Mouse (Mus musculus): ENCODE measurements at regions not wholly inside any gene's neighbourhood (a gene's known extent, or its start where the extent isn't known, plus 50 kb on each side); places are given as distances from the start of the nearest gene placed in this dataset.
A peak's percentile ranks its signal among the peaks of the same experiment; 100 is the strongest.

DNA sequence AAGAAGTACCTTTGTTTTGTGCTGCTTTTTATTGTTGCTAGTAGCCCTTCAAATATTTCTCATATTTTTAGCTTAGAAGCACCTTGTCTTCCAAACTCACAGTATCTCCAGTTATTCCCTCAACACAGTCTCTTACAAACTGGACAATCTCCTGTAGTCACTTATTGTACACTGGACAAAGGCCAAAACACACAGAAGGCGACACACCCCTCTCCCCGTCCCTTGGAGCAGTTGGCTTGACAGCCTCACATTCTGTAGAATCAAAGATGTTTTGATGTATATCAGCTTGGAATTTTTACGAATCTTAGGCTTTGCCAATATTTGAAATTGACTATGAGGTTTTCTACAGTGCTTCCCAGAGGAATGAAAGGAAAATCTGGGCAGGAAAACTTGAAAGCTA is 309.8 kb upstream of the Gm5148 start:
- no peak for DNase-seq

DNA sequence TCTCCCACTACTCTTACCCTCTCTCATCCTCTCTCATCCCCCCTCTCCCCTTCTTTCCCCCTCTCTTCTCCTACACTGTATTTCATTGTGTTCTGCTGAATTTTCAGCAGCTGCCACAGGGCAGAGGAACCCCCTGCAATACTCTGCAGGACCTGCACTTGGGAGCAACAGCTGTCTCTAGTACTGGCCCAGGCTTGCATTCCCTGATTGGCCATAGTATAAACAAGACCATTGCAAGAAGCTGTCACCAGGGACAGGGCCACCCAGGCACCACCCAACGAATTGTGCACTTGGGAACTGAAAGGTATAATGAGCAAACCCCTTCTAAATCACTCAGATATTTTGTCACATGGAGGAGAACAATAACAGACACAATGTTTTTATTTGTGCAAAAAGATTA is 290.5 kb upstream of the Gm5148 start:
- no peak for DNase-seq

DNA sequence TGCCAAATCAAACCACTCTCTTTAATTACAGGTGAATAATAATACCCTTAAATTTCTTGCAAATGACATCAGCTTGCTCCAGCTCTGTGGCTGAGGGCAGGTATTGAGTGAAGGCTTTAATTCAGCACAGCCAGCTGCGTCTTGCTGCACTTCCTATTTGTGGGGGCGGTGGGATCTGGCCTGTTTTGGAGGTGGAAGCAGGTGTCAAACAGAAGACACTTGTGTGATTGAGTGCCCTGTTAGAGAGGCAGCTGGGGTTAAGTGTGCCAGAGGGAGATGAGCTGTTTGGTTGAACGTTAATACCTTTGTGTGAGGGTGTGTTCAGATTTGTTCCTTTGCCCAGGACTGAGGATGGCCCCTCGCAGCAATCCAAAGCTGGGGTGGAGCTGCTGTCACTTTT is 284.9 kb upstream of the Gm5148 start:
- no peak for DNase-seq

DNA sequence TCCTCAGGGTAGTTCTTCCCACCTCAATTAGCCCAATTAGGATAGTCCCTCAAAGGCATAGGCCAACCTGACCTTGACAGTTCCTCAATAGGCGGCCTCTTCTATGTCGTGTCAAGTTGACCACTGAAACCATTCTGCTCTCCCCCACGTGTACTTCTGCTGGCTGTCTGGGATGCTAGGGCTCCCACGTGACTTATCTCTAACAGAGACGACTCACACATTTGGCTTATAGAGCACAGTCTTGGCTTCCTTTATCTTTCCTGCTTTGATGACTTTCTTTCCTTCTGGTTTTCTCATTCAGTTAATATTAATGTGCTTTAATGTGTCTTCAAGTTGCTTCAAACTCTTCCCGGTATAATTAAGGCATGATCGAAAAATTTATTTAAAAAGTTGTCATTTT is 284.0 kb upstream of the Gm5148 start:
- DNase-seq = no peak

DNA sequence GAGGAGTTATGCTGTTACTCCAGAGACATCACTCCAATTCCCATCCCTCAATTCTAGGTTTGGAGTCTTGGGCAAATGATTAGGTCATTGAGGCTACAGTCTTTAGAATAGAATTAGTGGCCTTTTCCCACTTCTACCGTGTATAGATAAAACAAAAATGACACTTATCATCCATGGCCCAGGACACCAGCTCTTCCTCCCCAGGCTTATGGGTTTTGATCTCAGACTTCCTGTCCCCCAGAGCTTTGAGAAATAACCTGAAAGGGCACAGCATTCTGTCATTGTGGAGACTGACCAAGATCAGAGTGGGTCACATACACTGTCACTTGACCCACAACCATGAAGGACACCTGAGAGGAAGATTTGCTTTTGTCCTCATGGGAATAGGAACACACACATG is 283.3 kb upstream of the Gm5148 start:
- no peak for DNase-seq

DNA sequence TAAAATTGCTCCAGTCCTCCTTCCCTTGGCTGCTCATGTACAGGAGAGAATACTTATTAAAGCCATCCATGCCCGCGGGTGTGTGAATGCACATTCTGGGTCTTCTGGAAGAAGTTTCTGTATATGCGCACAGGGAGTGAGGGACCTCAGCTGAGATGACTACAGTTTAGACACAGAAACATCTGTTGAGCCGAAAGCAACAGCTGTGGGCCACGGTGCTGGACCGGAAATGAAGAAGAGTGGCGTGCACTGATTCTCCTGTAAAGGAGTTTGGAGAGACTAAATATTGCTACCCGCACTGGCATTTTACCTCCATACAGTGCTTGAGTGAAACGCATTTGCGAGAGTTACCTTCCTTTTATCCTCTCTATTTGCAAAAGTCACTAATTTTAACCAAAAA is 278.0 kb upstream of the Gm5148 start:
- no peak for DNase-seq

DNA sequence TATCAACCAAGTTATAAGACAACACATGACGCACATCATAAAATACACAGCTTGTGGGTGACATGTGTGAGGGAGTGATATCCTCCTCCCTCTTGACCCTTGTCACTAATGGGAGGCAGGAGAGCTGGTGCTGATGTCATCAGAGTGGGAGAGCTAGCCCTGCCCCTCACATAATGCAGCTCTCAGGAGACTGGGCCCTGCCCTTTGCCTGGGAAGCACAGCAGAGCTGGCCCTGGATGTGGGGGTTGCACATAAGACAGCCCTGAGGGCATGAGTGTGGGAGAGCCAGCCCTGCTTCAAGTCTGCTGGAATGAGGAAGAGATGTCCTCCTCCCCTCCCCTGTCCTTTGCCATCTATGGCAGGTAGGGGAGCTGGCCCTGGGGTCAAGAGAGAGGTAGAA is 275.5 kb upstream of the Gm5148 start:
- no peak for DNase-seq

DNA sequence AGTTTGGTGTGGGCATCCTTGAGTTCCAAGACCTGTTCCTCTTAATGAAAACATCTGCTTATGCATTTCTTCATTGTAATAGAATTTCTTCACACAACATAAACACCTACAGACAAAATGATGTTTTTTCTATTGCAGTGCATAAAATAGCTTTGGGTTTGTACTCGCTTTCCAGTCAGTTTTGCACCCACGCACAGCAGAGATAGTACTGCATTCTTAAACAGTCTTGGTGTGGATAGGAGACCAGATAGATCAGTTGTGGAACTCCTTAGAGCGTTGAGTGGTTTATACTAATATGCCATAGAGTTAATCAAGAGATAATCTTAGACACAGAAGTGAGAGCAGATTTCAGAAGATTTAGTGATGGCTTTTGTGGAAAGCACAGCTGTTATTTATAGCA is 273.7 kb upstream of the Gm5148 start:
- no peak for DNase-seq

DNA sequence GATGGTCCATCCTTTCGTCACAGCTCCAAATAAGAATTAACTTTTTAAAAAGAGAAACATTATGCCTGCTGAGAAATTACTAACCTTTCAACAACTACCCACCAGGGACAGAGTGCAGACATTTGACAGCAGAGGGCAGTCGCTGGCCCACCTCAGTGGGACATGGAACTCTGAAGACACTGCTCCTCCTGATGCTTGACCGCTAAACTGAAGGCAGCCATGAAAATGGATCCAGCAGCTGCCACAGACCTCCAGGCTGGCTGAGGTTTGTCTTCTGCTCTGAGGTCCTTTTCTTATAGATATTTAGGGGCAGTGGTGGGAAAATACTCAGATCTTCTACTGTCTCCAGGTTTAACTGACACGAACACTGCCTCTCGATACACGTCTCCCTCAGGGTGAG is 265.7 kb upstream of the Gm5148 start:
- no peak for DNase-seq

DNA sequence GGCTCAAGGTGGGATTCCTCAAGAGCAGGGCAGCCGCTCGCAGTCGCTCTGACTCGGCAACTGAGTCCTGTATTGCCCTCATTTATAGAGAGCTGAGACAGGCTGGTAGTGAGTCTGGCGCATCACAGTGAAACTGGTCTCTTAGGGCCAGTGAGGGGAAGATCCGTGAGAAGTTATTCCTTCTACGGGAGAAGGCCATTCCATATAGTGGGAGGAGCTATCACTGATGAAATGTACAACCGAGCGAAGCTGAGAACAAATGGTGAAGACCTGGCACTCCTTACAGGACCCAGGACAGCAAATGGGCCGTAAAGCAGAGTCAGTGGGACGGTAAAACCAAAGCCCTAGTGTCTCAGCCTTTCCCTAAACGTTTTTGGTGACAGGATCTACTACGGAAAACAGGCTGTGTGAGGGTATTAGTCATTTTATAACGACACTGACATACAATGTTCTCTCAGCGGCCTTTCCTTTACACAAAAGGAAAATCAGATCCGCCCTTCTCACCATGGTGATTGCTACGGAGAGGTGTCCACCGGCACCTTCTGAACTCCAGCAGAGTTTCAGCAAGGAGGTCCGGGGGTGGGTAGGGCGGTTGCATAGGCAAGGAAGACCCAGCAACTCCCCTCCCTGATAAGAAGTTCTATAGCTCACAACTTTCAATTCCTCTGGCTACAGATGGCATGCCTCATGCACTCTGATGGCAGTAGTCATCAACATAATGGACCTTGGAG is 263.6 kb upstream of the Gm5148 start:
- no peak for DNase-seq

DNA sequence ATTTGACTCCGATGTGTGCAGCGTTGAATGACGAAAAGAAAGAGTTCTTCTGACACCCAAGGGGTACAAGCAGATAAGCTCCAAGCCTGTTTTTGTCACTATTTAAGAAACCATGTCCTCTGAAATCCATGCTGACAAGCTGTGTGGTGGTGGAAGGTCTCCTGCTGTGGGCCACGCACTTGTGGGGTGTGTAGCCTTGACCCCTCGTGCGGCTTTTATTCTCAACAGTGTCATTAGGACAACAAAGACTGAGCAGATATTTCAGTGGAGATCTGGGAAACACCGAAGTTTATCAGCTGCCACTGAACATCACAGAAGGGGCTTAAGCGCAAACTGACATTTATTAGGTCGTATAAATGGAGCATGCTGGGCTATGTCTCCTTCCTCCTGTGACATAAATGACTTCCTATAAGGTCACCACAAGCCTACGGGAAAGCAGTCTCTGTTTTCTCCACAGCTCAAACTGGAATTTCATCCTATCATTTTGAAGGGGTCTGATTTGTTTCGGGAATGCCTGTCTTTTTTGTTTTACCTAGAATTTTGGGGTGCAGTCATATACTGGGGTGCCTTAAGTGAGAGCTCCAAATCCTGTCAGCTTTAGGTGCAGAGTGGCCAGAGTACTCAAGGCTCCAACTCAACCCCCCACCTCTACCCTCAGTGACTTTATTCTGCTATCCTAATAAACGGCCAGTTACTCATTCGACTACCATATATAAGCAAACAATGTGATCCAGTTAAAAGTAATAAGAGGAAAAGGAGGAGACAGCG is 262.9 kb upstream of the Gm5148 start:
- DNase-seq = no peak

DNA sequence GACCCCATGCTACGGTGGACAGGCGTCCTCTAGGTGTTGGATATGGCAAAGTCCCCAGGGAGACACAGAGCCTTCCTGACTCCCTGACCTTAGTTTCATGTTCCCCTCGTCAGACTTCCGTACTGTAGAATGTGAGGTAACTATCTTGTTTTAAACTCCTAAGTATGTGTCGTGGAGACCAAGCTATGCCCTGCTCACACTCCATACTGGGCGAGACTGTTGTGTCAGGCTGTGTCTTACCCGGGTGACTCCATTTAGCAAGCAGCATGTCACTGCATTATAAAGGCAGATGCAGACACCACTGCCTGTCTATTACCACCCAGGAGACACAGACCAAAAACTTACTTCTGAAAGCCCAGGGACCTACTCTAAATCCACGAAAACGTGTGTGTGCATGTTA is 260.4 kb upstream of the Gm5148 start:
- no peak for DNase-seq

DNA sequence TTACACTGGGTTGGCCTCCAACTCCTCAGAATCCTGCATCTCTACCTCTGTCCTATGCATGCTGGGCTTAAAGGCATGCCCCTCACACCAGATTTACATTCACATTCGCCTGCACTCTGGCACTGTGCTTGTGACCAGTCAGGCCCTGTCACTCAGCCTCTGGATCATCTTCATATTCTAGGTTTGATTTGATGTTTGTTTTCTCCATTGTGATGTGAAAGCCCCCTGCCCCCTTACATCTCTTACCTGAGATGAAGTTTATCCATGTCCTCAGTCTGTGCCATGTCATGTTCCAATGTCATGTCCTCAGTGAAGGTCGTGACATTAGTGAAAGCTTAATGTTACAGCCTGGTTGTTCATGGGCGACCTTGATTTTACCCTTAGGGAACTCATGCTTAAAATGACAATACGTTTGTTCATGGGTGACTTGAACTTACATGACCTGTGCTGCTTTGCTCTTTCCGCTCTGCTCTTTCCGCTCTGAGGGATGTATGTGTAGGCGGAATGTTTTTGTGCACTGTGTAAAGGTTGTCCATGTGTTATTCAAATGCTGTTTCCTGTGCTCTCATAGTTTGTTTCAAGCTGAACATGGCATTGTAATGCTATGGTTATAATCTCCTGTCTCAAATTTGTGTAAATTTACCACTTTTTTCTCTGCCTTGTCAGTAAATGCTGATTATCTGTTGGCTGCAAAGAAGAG is 257.3 kb upstream of the Gm5148 start:
- DNase-seq = no peak

DNA sequence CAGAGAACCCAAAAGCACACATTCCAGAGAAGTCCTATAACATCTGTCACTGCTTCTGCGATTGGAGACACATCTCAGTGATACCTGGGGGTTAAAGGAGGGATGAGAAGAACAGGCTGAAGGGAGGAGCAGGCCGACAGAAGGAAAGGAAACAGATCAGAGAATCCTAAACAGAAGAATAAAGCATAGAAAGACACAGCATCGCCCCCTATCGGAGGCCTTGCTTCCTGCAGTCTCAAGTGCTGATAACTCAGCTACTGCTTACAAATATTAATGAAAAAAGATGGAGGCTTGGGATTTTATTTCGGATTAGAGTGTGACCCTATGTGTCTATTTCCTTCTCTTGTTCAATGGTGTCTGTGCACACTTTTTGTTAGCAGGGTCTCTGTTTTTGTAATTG is 255.6 kb upstream of the Gm5148 start:
- DNase-seq = peak in 1 of 2 experiments; percentile 51

DNA sequence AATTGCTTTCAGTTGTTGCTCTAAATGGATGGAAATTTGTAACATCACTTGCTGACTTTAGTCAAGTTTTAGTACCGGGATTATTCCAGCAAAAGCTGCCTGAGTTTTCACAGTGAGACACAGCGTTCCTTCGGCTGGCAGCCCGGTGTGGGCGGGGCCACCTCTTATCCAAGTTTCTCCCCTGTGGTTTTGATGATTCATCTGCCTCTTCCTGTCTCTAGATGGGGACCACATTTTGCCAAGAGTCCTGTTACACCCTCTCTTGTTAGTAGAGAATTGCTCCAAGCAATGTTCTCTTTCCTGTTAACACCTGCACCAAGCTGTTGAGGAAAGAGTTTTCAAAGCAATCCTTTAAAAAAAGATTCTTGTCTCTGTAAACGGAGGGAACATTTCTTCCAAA is 254.2 kb upstream of the Gm5148 start:
- DNase-seq = peak; percentile 84

DNA sequence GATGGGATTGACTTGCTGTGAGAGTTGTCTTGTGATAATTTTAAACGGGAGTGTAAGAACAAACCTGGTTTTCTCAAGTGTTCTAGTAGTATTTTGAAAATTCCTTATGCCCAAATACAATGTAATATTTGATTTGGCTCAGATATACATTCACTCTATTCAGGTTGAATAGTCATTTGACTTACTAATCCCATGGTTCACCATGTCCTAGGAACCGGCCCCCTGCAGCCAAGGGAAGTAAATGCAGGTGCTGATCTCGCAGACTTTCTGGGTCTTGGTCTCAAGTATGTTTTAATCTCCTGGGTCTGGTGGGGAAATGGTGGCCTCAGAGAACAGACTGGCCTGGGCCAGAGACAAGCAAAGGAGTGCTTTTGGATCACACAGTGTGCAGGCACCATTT is 253.2 kb upstream of the Gm5148 start:
- no peak for DNase-seq

DNA sequence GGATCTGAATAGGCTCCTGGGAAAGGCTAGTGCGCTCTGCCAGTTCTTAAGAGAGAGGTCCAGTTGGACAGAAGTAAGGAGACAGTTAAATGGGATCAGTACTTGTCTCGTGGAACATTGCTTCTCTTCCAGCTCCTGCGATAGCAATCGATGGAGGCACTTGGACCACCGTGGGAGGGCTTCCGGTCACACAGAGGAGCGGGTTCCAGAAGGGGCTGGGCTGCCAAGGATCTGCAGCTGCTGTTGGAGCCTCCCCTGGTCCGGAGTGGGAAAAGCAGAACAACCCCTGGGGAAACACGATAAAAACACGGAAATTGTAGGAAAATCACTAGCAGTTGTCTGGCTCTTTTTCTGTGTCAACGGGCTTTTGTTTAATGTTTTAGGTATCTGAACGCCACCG is 252.3 kb upstream of the Gm5148 start:
- DNase-seq = peak; percentile 71 to 77

DNA sequence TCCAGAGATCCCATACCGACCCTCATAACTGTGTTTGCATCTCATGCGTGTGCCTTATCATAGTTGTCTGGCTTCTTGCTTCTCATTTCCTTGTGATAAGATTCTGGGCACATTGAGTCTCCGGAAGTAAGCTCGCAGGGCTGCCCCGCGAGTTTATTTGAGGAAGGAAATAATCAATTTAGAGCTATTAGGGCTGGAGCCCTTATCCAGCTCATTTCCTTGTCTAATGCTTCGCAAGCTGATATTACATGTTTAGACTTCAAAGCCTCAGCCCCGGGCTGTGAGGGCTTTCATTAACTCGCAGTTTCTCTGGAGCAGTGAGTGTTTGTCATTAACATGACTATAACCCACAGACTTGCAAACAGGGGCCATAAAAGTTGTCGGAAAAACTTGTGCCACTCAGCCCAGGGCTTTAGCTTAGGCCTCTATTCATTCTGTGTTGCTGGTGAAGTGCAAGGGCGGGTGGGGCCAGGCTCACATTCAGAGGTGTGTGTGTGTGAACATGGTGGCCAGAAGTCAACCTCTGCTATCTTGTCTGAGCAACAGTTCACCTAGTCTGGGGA is 251.0 kb upstream of the Gm5148 start:
- peak; percentile 17 to 50 for DNase-seq

DNA sequence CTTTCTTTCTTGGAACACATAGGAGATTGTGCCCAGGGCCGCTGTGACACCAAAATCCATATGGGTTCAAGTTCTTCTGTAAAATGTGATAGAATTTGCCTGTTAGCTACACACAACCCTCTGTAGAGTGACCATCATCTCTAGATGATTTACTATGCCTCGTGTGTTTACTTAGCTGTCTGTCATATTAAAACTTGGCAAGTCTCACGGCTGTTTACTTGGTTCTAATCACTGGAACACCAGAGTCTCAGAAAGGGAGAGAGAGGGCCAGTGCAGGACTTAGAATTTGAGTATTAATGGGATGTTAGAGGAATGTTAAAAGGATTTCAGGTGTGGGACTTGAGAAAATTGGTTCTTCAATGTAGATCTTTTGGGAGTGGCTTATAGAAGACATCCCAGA is 248.6 kb upstream of the Gm5148 start:
- DNase-seq = no peak

DNA sequence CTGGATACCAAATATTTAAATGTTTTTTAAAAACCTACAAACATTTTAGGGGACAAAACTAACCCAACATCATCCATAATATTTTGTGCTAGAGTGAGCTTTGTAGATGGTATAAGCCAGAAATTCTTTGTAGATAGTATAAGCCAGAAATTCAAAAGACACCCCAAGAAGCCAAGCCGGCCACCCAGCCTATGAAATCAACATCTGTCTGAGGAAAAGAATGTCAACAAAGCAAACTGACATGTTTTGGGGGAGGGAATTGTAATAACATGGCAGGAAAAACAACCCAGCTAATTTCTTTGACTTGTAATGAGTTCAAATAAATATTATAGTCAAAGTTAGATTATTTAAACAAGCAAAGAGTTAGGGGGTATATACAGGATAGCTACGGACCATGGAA is 246.9 kb upstream of the Gm5148 start:
- no peak for DNase-seq

DNA sequence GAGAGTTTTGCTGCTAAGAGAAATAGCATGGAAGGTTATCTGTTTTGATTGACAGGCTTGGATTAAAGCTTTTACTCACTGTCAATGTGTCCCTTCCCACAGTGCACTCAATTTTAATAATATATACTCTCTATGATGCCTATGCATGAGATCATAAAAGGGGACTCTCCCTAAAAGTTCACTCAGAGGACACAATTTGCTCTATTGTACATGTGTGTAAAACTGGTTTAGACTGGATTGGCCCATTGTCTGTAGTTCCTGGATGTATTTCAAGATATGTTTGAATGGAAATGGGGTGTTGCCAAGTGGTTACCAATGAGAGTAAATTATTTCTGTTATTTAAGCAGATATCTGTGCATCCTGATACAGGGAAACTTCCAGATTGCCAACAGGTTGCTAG is 244.4 kb upstream of the Gm5148 start:
- no peak for DNase-seq

DNA sequence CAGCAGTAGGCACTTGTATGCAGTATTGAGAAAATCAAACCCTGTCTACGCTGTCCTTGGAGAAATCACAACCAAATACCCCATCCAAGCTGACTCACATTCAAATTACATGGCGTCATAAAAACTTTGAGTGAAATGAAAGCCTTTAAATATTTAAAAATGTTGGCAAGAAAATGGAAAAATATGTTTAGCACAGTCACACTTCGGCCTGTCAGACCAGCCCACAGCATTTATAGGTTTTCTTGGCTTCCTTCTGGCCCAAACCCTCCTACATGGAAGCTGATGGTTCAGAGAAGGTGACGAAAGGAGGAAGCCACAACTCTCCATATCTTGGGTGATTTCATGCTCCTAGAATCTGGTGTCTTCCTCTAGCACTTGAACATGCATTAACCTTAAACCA is 240.9 kb upstream of the Gm5148 start:
- DNase-seq = no peak

DNA sequence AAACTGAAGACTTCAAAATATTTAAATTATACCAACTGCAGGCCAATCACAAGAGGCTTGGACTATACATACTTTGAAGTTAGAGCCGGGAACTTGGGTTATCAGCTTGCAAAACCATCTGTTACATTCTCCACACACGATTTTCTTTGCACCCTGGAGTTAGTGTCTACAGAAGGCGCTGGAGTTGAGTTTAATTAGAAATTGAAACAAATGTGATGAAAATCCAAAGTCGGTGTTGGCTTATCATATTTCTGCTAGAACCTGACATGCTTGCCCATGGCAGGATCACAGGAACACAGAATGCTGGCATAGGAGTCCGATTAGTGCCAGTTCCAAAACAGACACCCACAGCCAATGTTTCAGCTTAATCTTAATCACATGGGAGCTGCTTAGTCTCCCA is 239.8 kb upstream of the Gm5148 start:
- DNase-seq = no peak

DNA sequence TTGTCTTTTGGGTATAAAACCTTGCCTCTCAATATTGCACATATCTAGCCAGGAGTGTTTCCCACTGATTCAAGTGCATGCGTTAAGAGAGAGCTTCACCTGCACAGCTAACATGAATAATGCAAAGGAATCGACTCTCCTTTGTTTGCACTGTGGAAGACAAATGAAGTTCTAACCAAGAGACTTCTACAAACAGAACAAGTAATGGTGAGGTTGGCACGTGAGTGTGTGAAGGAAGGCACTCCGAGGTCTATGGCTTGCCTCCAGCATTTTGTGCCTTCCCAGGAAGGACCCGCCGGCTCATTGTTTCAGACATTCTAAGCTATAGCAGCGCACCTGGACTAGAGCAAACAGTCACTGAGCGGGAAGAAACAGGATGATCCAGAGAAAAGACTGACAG is 238.5 kb upstream of the Gm5148 start:
- no peak for DNase-seq
